Mouse (Mus musculus) embryonic facial prominence, embryonic 10.5 days (tissue): Measurements from ENCODE around the gene Ift88. TPM values are rescaled to one million over a fixed set of nuclear protein-coding genes. Genes with fewer than 3 reads are reported as not detected.

Experiments used
- DNase-seq: peaks from one replicate; pipeline ENCODE4 v3.0.0-alpha.2; 2017; ENCODE audit warnings: low spot score
- H3K27ac ChIP-seq: fragments of 300-500 bp; sonication (generic); replicated peaks from 2 replicates; pipeline ENCODE4 v1.5.1; 2016; ENCODE audit warnings: mild to moderate bottlenecking
- H3K27me3 ChIP-seq: fragments of 300-500 bp; sonication (generic); replicated peaks from 2 replicates; pipeline ENCODE4 v1.6.1; 2016; ENCODE audit warnings: low read depth, mild to moderate bottlenecking; ENCODE audit not compliant: poor library complexity, severe bottlenecking
- H3K36me3 ChIP-seq: fragments of 300-500 bp; sonication (generic); replicated peaks from 2 replicates; pipeline ENCODE4 v1.6.1; 2016; ENCODE audit warnings: mild to moderate bottlenecking, moderate library complexity
- H3K4me1 ChIP-seq: fragments of 300-500 bp; sonication (generic); 2 replicates; pipeline ENCODE4 v1.6.1; 2016
- H3K4me3 ChIP-seq: fragments of 300-500 bp; sonication (generic); 2 replicates; pipeline ENCODE4 v1.5.1; 2016; ENCODE audit warnings: mild to moderate bottlenecking, moderate library complexity
- H3K9me3 ChIP-seq: fragments of 300-500 bp; sonication (generic); 2 replicates; pipeline ENCODE4 v1.6.1; 2016; ENCODE audit warnings: mild to moderate bottlenecking
- WGBS: fragments of 180-500 bp; shearing (Covaris S2); methylation state at CpG from one replicate; pipeline ENCODE4 v1.1.7; 2016; 5-methylcytosine and 5-hydroxymethylcytosine counted together
- polyA plus RNA-seq: library from polyadenylated mRNA; unstranded; fragments of >200 nt; fragmentation: Nextera tagmentation; extraction: Ambion mirVana; gene quantifications from 2 replicates; pipeline ENCODE4 v1.2.1, GENCODE M21; 2016

The Ift88 gene
- polyA plus RNA-seq, 1 experiment from 2014 or later: 12.3 TPM

DNA sequence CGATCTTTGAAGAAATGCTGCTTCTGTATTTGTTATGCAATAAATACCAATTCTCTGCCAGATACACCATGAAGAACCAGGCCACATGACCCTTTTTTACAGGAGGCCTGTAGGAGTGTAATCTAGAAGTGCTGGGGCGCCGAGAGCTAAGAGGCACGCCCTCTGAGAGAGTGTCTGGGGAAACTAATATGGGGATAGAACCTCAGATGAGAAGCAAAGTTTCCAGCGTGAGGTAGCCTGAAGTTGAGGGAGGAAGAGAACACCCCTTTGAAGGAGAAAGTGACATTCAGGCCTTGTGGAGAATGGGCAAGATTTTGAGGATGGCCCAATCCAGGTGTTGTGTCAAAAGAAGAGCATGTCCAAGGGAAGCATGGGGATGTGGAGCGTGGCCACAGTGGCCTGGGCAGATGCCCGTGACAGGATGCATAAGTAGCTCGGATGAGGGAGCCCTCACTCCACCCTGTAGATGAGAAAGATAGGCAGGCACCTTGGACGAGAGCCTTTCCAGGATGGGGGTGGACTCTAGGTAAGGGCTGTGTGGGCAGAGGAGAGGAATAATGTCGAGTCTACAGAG, 102.3 kb downstream of the Ift88 start:
- no peaks in the 10 kb centered on the region for H3K36me3 ChIP-seq
- 56% methylated on average over 10 of the region's 10 CpGs for WGBS
- peaks cover 61% of the 10 kb centered on the region for H3K27me3 ChIP-seq
- H3K9me3 ChIP-seq: no peaks in the 10 kb centered on the region
- peak overlapping the region; percentile 83 for H3K4me3 ChIP-seq
- H3K4me1 ChIP-seq: peaks cover 13% of the 10 kb centered on the region
- DNase-seq: no peak
- H3K27ac ChIP-seq: no peak overlapping the region

DNA sequence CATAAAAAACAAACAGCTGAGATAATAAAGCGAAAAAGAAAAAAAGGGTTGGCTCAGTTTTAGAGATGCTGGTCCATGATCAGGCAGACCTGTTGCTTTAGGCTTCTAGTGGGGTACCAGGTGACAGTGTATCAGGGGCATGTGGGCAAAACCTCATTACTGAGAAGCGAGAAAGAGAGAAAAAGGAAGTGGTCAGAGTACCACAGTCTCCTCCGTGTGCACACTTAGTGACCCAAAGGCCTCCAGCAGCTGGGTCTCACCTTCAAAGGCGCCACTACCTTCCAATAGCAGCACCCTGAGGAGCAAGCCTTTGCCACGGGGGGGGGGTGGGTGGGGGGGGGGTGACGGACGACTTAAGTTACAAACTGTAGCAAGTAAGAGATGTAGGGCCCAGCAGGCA, 103.3 kb downstream of the Ift88 start:
- Histone ChIP-seq H3K9me3 (no peaks in the 10 kb centered on the region), H3K27me3 (peaks cover 61% of the 10 kb centered on the region), H3K4me1 (peaks cover 13% of the 10 kb centered on the region), H3K4me3 (no peak overlapping the region), H3K36me3 (no peaks in the 10 kb centered on the region), H3K27ac (no peak overlapping the region)
- WGBS: 50% methylated on average over 7 of the region's 7 CpGs
- DNase-seq: no peak

DNA sequence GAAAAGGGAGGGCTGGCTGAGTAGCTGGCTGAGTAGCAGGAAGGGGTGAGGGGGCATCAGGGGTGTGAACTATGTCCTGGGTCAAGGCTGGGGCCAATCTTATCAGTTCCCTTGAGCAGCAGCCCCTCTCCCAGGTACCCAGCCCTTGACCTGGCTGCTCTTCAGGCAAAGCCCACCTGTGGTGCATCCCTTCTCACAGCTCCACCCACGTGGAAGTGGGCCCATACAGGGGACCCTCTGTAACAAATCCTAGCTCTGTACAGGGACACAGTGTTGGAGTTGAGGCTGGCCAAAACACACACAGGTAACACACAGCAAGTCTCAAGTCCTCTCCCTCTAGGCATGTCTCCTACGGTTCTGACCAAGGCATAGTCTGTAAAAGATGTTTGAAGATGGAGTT, 103.7 kb downstream of the Ift88 start:
- DNase-seq: no peak
- 48% methylated on average over 2 of the region's 2 CpGs for WGBS
- Histone ChIP-seq H3K27me3 (peaks cover 59% of the 10 kb centered on the region), H3K9me3 (no peaks in the 10 kb centered on the region), H3K27ac (no peak overlapping the region), H3K36me3 (no peaks in the 10 kb centered on the region), H3K4me1 (peaks cover 13% of the 10 kb centered on the region), H3K4me3 (no peak overlapping the region)

DNA sequence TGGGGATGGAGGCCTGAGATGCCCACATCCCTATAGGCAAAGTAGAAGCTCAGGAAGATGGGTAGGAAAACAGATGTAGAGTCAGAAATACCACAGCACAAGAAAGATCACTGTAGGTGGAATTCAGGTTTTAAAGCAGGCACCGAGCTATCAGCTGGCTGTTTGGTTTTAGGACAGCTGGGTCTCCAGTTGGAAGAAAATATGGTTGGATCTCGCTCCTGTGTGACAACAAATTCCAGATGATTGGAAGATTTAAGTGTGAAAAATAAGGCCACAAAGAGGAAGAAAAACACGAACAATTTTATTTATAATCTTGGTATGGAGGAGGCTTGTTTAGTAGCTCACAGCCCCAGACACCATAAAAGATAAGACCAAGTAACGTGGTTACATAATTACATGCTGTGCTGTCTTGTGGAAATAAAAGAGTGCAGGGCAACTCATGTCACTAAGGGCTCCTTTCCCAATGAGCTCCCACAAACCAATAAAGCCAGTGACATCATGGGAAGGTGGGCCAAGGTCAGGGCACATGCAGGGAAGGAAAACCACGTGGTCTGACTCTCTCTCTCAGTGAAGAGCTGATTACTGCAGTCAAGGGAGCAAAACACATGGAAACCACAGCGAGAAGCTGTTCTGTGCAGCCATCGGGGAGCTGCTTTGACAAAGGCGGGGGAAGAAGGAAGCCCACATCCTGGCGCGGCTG, 105.4 kb downstream of the Ift88 start:
- DNase-seq: no peak
- Histone ChIP-seq H3K4me1 (peaks cover 18% of the 10 kb centered on the region), H3K36me3 (no peaks in the 10 kb centered on the region), H3K27ac (no peak overlapping the region), H3K9me3 (no peaks in the 10 kb centered on the region), H3K4me3 (no peak overlapping the region), H3K27me3 (peaks cover 54% of the 10 kb centered on the region)
- 66% methylated on average over 10 of the region's 10 CpGs for WGBS

DNA sequence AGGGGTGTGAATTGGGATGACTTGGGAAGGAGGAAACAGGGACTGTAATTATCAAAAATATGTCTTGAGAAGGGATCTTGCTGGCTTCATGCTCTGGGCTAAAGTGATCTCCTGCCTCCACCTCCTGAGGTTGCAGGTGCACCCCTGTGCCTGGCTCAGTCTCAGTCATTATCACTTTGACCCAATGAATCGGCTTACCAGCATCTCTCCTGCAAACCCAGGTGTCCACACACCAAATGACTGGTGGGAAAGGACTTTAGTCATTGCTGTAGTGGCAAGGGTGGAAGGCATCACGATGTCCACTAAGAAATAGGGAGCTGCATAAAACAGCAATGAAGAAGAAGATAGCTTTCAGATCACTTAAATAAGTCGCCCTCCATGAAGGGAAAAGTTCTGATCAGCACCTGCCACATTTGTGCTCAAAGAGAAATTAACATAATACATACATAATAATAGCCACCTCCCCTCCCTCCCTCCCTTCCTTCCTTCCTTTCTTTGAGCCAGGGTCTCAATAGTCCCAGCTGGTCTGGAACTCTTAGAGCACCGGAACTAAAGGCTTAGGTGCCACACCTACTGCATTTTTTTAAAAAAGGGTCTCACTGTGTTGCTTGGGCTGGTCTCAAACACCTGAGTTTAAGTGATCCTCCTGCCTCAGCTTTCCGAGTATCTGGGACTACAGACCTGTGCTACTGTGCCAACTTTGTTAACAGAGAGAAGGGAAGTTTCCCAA, 106.1 kb downstream of the Ift88 start:
- peaks cover 55% of the 10 kb centered on the region for H3K27me3 ChIP-seq
- H3K27ac ChIP-seq: no peak overlapping the region
- no peaks in the 10 kb centered on the region for H3K36me3 ChIP-seq
- no peaks in the 10 kb centered on the region for H3K9me3 ChIP-seq
- 70% methylated on average over 5 of the region's 5 CpGs for WGBS
- peaks cover 21% of the 10 kb centered on the region for H3K4me1 ChIP-seq
- no peak for DNase-seq
- H3K4me3 ChIP-seq: no peak overlapping the region

DNA sequence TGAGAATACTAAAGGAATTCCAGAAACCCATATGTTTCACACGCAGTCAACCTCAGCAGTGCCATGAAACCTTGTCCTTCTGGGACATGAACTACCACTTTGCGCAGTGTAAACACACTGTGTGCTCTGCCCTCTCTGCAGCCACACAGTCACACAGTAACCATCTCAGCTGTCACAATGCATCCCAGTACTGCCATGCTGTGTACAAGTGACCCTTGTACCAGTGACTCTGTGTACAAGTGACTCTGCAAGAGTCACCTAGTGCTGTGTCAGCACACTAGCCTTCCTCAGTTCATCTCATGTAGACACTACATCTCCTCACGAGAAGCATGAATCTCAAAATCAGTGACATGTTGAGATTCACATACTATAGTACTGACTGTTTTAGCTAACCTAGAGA, 108.7 kb downstream of the Ift88 start:
- Histone ChIP-seq H3K27ac (no peak overlapping the region), H3K36me3 (no peaks in the 10 kb centered on the region), H3K4me1 (peaks cover 24% of the 10 kb centered on the region), H3K9me3 (no peaks in the 10 kb centered on the region), H3K27me3 (peaks cover 57% of the 10 kb centered on the region), H3K4me3 (no peak overlapping the region)
- no peak for DNase-seq
- WGBS: 92% methylated on average over 3 of the region's 3 CpGs

DNA sequence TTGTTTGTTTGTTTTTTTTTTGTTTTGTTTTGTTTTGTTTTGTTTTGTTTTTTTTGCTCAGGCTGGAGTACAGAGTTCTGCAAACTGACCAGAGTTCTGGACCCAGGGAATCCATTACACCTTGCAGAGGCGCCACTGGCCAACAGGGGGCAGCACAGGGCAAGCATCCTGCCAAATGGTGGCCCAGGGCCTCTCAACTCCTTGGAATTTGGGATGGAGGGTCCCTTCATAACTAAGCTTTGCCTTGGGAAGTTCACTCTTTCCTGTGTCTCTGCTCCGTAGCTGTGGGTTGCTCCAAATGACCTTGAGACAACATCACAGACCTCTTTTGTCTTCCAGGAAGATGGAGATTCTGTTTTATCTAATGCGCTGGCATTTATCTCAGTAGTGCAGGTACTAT, 109.4 kb downstream of the Ift88 start:
- WGBS: 30% methylated on average over 3 of the region's 3 CpGs
- Histone ChIP-seq H3K4me3 (no peak overlapping the region), H3K36me3 (no peaks in the 10 kb centered on the region), H3K27ac (no peak overlapping the region), H3K4me1 (peaks cover 28% of the 10 kb centered on the region), H3K9me3 (no peaks in the 10 kb centered on the region), H3K27me3 (peaks cover 57% of the 10 kb centered on the region)
- peak; percentile 66 for DNase-seq

DNA sequence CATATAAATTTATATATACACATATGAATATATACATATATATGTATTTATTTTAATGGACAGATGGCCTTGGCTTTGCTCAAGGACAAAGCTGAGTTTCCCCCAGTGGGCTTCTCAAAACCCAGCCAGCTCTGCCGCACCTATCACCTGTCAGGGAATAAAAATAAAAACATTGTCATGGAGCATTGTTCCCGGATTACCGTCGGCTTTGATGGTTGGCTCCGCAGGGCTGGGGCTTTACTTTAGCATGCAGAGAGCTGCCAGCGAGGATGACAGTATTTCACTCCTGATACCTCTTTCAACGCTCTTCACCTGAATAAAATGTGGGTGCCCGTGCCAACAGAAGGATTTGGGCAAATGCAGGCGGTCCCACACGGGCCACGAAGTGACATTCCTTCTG, 110.0 kb downstream of the Ift88 start:
- Histone ChIP-seq H3K27me3 (peaks cover 58% of the 10 kb centered on the region), H3K36me3 (no peaks in the 10 kb centered on the region), H3K4me1 (peaks cover 28% of the 10 kb centered on the region), H3K9me3 (no peaks in the 10 kb centered on the region), H3K27ac (no peak overlapping the region), H3K4me3 (no peak overlapping the region)
- no peak for DNase-seq
- WGBS: 14% methylated on average over 11 of the region's 11 CpGs

DNA sequence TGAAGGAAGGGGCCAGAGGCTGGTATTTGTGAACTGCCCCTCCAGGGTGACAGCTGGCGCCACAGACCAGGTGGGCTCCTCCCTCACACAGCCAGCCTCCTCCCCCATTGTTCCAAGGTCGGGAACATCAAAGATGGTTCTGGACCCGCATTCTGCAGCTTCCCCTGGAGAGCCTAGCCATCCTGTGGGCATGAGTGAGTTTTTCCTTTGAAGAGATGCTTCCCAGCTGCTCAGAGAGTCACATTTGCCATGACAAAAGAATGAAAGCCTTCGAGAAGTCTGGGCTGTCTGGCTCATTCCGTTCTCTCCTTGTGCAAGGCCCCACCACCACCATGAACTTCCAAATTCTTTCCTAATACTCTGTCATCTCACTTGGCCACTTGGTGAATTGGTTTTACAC, 110.5 kb downstream of the Ift88 start:
- 6% methylated on average over 5 of the region's 5 CpGs for WGBS
- H3K36me3 ChIP-seq: no peaks in the 10 kb centered on the region
- H3K4me3 ChIP-seq: no peak overlapping the region
- H3K27ac ChIP-seq: no peak overlapping the region
- DNase-seq: no peak
- no peaks in the 10 kb centered on the region for H3K9me3 ChIP-seq
- peaks cover 58% of the 10 kb centered on the region for H3K27me3 ChIP-seq
- peaks cover 28% of the 10 kb centered on the region for H3K4me1 ChIP-seq

DNA sequence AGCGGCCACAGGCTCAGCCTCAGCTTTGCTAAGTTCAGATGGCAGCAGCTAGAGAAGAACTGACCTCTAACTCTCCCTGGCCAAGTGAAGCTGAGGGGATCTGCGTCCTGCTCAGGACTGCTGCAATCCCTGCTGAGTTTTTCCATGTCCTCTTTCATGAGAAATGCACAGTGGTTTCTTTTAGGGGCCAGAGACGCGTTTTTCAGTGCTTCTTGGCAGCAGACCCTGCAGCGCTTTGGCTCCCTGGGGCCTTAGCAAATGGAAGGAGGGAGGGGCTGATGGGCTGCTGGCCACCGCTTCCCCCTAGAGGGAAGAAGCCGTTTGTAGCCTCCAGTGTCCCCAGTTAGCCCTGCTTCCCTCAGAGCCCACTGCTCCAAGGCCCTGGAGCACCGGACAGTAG, 111.1 kb downstream of the Ift88 start:
- Histone ChIP-seq H3K4me1 (peaks cover 28% of the 10 kb centered on the region), H3K36me3 (no peaks in the 10 kb centered on the region), H3K27me3 (peaks cover 59% of the 10 kb centered on the region), H3K9me3 (no peaks in the 10 kb centered on the region), H3K27ac (no peak overlapping the region), H3K4me3 (no peak overlapping the region)
- DNase-seq: no peak
- WGBS: 10% methylated on average over 8 of the region's 8 CpGs

DNA sequence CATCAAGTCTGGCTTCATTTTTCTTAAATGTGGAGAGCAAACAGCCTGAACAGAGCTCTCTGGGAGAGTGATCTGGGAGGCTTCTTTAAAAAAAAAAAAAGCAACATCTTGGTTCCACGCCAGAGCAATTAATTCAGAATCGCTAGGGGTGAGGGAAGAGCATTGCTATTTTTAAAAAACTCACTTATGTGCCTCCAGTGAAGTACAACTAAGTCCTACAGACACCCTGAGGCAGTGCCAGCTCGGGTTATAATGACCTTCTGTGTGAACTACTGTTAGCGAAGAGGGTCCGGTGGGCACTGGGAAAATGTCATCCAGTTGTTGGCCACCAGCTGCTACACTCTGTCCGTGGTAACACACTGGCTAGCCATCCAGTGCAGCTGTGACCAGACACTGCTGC, 111.8 kb downstream of the Ift88 start:
- no peaks in the 10 kb centered on the region for H3K9me3 ChIP-seq
- DNase-seq: no peak
- H3K4me1 ChIP-seq: peaks cover 28% of the 10 kb centered on the region
- peaks cover 64% of the 10 kb centered on the region for H3K27me3 ChIP-seq
- 78% methylated on average over 6 of the region's 6 CpGs for WGBS
- H3K36me3 ChIP-seq: no peaks in the 10 kb centered on the region
- no peak overlapping the region for H3K27ac ChIP-seq
- H3K4me3 ChIP-seq: no peak overlapping the region

DNA sequence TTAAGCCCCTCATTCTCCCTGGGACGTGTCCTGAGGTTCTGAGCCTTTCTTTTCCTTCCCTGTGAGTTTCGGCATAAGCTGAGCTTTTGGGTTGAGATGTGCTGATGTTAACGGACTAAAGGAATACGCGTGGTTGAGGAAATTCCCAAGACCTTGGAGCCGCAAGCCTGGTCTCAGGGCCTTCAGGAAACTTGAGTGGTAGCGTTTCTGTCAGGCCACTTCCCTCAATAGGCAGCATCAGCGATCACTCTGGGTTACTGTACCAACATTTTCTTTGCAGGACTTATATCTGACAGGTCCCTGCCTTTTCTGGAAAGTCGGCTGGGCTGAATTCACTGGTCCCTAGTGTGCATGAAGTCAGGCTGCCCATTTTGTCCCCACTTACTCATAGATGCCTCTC, 113.0 kb downstream of the Ift88 start:
- peaks cover 28% of the 10 kb centered on the region for H3K4me1 ChIP-seq
- H3K4me3 ChIP-seq: 0 out of 2 replicates have a peak overlapping the region, but pooled peaks have one; percentile 8
- H3K27ac ChIP-seq: no peak overlapping the region
- WGBS: 36% methylated on average over 9 of the region's 9 CpGs
- no peaks in the 10 kb centered on the region for H3K36me3 ChIP-seq
- no peak for DNase-seq
- H3K27me3 ChIP-seq: peaks cover 76% of the 10 kb centered on the region
- no peaks in the 10 kb centered on the region for H3K9me3 ChIP-seq
